Mouse (Mus musculus) c-Kit-positive CD71-positive TER-119-positive erythroid progenitor cells, embryonic 14.5 days (primary cell): ENCODE data around the gene Pgk1.

ENCODE experiments used
- DNase-seq: peaks from one replicate; pipeline ENCODE4 v3.0.0-alpha.2; 2013; ENCODE audit warnings: low spot score

Gene Pgk1

DNA sequence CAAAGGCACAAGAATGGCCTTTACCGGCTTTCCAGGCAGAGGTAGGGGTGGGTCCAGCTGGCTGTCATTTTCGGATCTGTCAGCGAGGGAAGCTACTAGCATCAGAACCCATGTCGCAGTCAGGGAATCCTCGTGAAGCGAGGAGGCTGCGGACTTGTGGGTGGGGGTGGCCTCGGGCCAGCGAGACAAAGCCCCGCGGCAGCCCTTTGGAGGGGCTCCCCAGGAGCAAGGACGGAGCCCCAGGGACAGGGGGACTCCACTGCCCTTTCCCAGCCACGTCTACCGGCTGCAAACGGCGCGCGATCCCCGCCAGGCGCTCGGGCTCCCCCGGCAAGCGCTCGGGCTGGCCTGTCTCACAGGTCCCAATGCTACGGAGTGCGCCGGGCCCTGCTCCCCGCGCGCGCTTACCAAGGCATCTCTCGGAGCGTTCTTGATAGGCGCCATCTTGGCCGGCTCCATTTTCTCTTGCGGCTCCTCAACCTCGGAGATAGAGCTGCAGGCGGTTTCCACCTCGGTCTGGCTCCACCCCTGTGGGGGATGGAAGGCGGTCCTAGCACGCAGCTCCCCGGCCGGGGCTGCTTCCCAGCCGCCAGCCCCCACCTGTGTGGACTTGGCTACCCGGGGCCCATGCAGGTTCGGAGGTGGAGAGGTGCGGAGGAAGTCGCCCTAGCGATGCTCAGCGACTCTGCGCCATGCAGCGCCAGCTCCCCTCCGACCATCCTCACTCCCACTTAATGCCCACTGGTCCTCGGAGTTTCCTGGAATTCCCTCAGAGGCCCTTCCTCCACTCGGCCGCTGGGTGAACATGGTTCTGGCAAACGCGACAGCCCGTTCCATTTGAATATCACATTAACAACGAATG, 32.5 kb downstream of the Pgk1 start:
- peak; percentile 64 for DNase-seq

- no peak for DNase-seq
Measured at GRCm38 (mm10) chrX:106221058-106221457, 34.2 kb downstream of the Pgk1 start, which contains the start of gene Taf9b. Taf9b (minus strand) TSS chrX:106221158.
